Mouse (Mus musculus) heart, adult 2 months (tissue): Measurements from ENCODE around the gene Polg. TPM values are rescaled to one million over a fixed set of nuclear protein-coding genes. Genes with fewer than 3 reads are reported as not detected.

Experiments used
- DNase-seq, 2 experiments: peaks; one replicate each; pipeline ENCODE4 v3.0.0; 2021
- H3K27ac ChIP-seq: fragments of 200-600 bp; 2 replicates; pipeline ENCODE4 v1.8.1; 2022
- H3K27me3 ChIP-seq: fragments of 200-500 bp; 2 replicates; pipeline ENCODE4 v1.6.1; 2012; ENCODE audit warnings: mild to moderate bottlenecking, low read length, inconsistent platforms, mixed read lengths; ENCODE audit not compliant: control insufficient read depth, insufficient read depth
- H3K36me3 ChIP-seq: fragments of 200-500 bp; 2 replicates; pipeline ENCODE4 v1.6.1; 2012; ENCODE audit warnings: low read length, inconsistent platforms; ENCODE audit not compliant: control insufficient read depth, insufficient read depth
- H3K4me1 ChIP-seq: fragments of 200-500 bp; 2 replicates; pipeline ENCODE4 v1.6.1; 2011; ENCODE audit warnings: low read length; ENCODE audit not compliant: control insufficient read depth, insufficient read depth
- H3K4me3 ChIP-seq: fragments of 200-600 bp; 2 replicates; pipeline ENCODE4 v1.8.1; 2022
- H3K79me2 ChIP-seq: fragments of 200-500 bp; replicated peaks from 2 replicates; pipeline ENCODE4 v1.6.1; 2012; ENCODE audit warnings: mild to moderate bottlenecking, inconsistent platforms, low read length, moderate library complexity, mixed read lengths; ENCODE audit not compliant: control insufficient read depth, insufficient read depth
- H3K9ac ChIP-seq: fragments of 200-500 bp; 2 replicates; pipeline ENCODE4 v1.6.1; 2012; ENCODE audit warnings: low read depth, mild to moderate bottlenecking, control low read depth, inconsistent platforms, low read length, mixed read lengths
- CTCF ChIP-seq: fragments of 200-600 bp; IDR thresholded peaks from 2 replicates; pipeline ENCODE4 v1.8.1; 2022; ENCODE audit warnings: antibody characterized with exemption, mild to moderate bottlenecking, moderate library complexity
- EP300 ChIP-seq: fragments of 200-500 bp; IDR thresholded peaks from 2 replicates; pipeline ENCODE4 v1.6.1; 2011; ENCODE audit warnings: low read depth, low read length, control low read depth; ENCODE audit not compliant: insufficient read depth
- POLR2A ChIP-seq: fragments of 200-500 bp; IDR thresholded peaks from 2 replicates; pipeline ENCODE4 v1.6.1; 2011; ENCODE audit warnings: mild to moderate bottlenecking, low read depth, low read length, control low read depth; ENCODE audit not compliant: insufficient read depth
- WGBS: fragments of 180-500 bp; shearing (Covaris S2); methylation state at CpG from one replicate; pipeline ENCODE4 v1.1.7; 2018; 5-methylcytosine and 5-hydroxymethylcytosine counted together
- intact Hi-C: fragments of 180-260 bp; cut with DNase I; formaldehyde crosslinking; loops from one replicate; pipeline ENCODE4 v1.15.1; 2025
- polyA plus RNA-seq: library from polyadenylated mRNA; depleted of rRNA; stranded (reverse); fragments of >200 nt; gene quantifications from 2 replicates; pipeline ENCODE4 v1.2.3, GENCODE M21; 2012
- total RNA-seq, 2 experiments: library from RNA; stranded (reverse); gene quantifications; 2 replicates each; pipeline ENCODE4 v1.2.3; 2021

The Polg gene
- total and polyA plus RNA-seq, 3 experiments = 40.5 to 66.5 (median 53.0) TPM

GRCm38 (mm10) chr7:79471436-79471835 is 5.3 kb upstream of the Polg start:
- intact Hi-C loops = no loop called here
- H3K4me1 ChIP-seq = no peaks in the 10 kb centered on the region; the same call in 1 of the 2 replicates
- no peaks in the 10 kb centered on the region for H3K36me3 ChIP-seq
- no peaks in the 10 kb centered on the region for H3K79me2 ChIP-seq
- 63% methylated on average over 7 of the region's 7 CpGs for WGBS
- H3K27me3 ChIP-seq = no peaks in the 10 kb centered on the region
- H3K27ac ChIP-seq = no peak overlapping the region
- H3K4me3 ChIP-seq = no peak overlapping the region
- TF ChIP-seq CTCF = peak; percentile 42
- no peak for TF ChIP-seq POLR2A
- H3K9ac ChIP-seq = no peak overlapping the region
- no peak for DNase-seq

- DNase-seq = no peak
- Histone ChIP-seq H3K27me3 (no peaks in the 10 kb centered on the region), H3K27ac (no peak overlapping the region), H3K4me3 (no peak overlapping the region), H3K9ac (no peak overlapping the region), H3K79me2 (no peaks in the 10 kb centered on the region), H3K4me1 (no peaks in the 10 kb centered on the region; the same call in 1 of the 2 replicates), H3K36me3 (no peaks in the 10 kb centered on the region)
- intact Hi-C loops = no loop called here
- WGBS = 70% methylated on average over 3 of the region's 3 CpGs
- TF ChIP-seq POLR2A (no peak), EP300 (no peak), CTCF (no peak)
Observed at GRCm38 (mm10) chr7:79470718-79471117, 4.6 kb upstream of the Polg start.

- intact Hi-C loops = loop anchor here (5.0 to 10.0 kb wide), 3 partner anchors 97 to 322 kb away; partner anchors contain the start of genes Abhd2 and Mfge8
- H3K4me3 ChIP-seq = no peak overlapping the region
- WGBS = 68% methylated on average over 5 of the region's 5 CpGs
- no peaks in the 10 kb centered on the region; the same call in 1 of the 2 replicates for H3K4me1 ChIP-seq
- no peaks in the 10 kb centered on the region for H3K36me3 ChIP-seq
- H3K79me2 ChIP-seq = no peaks in the 10 kb centered on the region
- no peak overlapping the region for H3K27ac ChIP-seq
- H3K27me3 ChIP-seq = no peaks in the 10 kb centered on the region
- TF ChIP-seq EP300 (no peak), CTCF (no peak), POLR2A (no peak)
- no peak for DNase-seq
- H3K9ac ChIP-seq = no peak overlapping the region
Observed at GRCm38 (mm10) chr7:79469766-79470165, 3.6 kb upstream of the Polg start.

GRCm38 (mm10) chr7:79468994-79469393 is 2.8 kb upstream of the Polg start:
- 57% methylated on average over 8 of the region's 8 CpGs for WGBS
- Histone ChIP-seq H3K27me3 (no peaks in the 10 kb centered on the region), H3K27ac (no peak overlapping the region), H3K4me1 (peaks cover 2% of the 10 kb centered on the region; the same call in 1 of the 2 replicates), H3K9ac (no peak overlapping the region), H3K4me3 (no peak overlapping the region), H3K79me2 (no peaks in the 10 kb centered on the region), H3K36me3 (no peaks in the 10 kb centered on the region)
- no peak for TF ChIP-seq POLR2A
- DNase-seq = no peak
- intact Hi-C loops = loop anchor here (5.0 to 10.0 kb wide), 3 partner anchors 97 to 322 kb away; partner anchors contain the start of genes Abhd2 and Mfge8

- Histone ChIP-seq H3K4me1 (peaks cover 6% of the 10 kb centered on the region), H3K36me3 (no peaks in the 10 kb centered on the region), H3K9ac (no peak overlapping the region), H3K27me3 (no peaks in the 10 kb centered on the region), H3K27ac (no peak overlapping the region), H3K4me3 (no peak overlapping the region), H3K79me2 (no peaks in the 10 kb centered on the region)
- TF ChIP-seq POLR2A = no peak
- no peak for TF ChIP-seq CTCF
- no peak for TF ChIP-seq EP300
- WGBS = 18% methylated on average over 4 of the region's 6 CpGs
- intact Hi-C loops = loop anchor here (5.0 to 10.0 kb wide), 3 partner anchors 96 to 321 kb away; partner anchors contain the start of genes Abhd2 and Mfge8
- DNase-seq = no peak
Observed at GRCm38 (mm10) chr7:79467951-79468350, 1.8 kb upstream of the Polg start.

- Histone ChIP-seq H3K27me3 (no peaks in the 10 kb centered on the region), H3K4me1 (peaks cover 6% of the 10 kb centered on the region), H3K79me2 (no peaks in the 10 kb centered on the region), H3K27ac (peak overlapping the region; percentile 90), H3K36me3 (no peaks in the 10 kb centered on the region), H3K9ac (peak overlapping the region; percentile 80), H3K4me3 (peak overlapping the region; percentile 94)
- WGBS = under 1% methylated on average over 47 of the region's 47 CpGs
- intact Hi-C loops = loop anchor here (2.0 to 10.0 kb wide), 4 partner anchors 73 to 318 kb away; partner anchors contain the start of genes Abhd2 and Mfge8
- no peak for TF ChIP-seq EP300
- TF ChIP-seq CTCF = no peak
- TF ChIP-seq POLR2A = no peak
- no peak for DNase-seq
Observed at GRCm38 (mm10) chr7:79465461-79466044, 609 bp downstream of the Polg start.
